Mouse (Mus musculus) inflammation-experienced regulatory T-cells, adult 6 months (primary cell): ENCODE data around the gene Dnaja1. TPM values are rescaled to one million over a fixed set of nuclear protein-coding genes. Genes with fewer than 3 reads are reported as not detected.

ENCODE experiments used
- ATAC-seq: one replicate; pipeline ENCODE4 v1.8.0; 2017
- polyA plus RNA-seq, 3 experiments: library from polyadenylated mRNA; unstranded; fragments of 100-300 nt; shearing (Covaris generic); gene quantifications; one replicate each; pipeline ENCODE4 v1.2.1; 2017

Dnaja1 gene
- polyA plus RNA-seq, 3 experiments from 2014 or later, result 482 to 526 (median 512) TPM

DNA sequence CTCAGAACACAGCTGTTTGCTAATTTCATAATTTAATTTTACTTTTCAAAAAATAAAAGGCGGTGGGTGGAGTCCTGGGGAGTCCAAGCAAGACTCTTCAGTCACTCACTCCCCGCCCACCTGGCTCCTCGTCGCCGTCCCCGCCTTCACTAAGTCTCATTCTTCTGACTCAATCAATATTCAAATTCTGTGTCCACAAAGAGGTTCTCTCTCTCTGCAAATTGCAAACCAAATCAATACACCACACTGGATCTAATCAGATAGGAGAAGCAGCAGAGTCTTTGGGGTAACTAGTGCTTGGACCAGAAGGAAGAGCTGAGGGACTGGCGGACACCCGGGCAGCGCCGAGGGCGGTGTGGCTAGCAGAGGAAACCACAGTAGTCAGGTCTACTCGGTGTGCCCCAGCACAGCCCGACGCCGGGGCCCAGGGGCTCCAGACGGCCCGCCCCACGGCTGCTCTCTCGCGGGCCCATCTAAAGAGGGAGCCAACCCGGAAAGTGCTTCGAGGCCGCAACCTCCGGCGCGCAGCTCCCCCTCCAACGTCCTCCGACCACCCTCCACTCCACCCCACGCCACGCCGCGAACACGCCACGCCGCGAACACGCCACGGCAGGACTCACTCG, 35.3 kb downstream of the Dnaja1 start:
- ATAC-seq, result peak; percentile 63

DNA sequence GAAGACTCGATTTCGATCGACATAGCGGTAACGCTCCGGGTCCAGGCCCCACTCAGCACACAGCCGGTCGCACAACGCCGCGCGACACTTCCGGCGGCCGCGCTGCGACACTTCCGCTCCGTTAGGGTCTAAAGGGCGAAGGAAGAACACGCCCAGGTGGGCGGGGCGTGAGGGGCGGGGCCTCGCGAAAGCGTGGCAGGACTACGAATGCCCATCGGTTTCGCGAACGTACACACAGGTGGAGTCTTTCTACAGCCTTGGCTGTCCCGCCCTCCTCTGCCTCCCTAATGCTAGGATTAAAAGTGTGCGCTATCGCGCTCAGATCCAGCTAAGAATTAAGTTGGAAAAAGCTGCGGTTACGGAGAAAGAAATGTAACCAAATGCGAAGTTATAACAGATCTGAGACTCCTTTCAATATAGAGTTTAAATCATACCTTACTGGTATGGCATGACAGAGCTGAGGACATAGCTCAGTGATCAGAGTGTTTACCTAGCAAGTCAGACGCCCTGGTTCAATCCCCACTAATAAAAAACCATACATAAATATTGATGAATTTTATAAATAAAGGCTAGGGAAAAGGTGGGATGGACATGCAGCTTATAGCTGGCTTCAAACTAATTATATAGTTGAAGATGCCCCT, 36.0 kb downstream of the Dnaja1 start, which contains the start of gene Smu1:
TSS of gene Smu1 (minus strand) at position 144 of the 641 bp plus-strand sequence.
- ATAC-seq, result peak; percentile 94

DNA sequence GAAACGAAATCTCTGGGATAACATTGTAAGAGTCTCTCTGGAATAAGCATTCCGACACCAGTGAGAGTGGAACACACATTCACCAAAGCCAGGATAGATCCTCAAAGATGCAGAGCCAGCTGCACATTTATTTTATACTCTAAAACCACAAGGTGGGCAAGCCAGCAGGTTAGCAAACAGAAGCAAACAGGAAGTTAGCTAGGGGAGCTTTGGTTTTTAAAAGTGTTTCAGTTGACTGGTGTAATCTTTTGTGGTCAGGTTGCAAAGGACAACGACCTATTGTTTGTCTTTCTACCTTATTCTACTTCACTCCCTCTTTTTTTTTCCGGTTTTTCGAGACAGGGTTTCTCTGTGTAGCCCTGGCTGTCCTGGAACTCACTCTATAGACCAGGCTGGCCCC, 37.9 kb downstream of the Dnaja1 start:
- no peak for ATAC-seq

DNA sequence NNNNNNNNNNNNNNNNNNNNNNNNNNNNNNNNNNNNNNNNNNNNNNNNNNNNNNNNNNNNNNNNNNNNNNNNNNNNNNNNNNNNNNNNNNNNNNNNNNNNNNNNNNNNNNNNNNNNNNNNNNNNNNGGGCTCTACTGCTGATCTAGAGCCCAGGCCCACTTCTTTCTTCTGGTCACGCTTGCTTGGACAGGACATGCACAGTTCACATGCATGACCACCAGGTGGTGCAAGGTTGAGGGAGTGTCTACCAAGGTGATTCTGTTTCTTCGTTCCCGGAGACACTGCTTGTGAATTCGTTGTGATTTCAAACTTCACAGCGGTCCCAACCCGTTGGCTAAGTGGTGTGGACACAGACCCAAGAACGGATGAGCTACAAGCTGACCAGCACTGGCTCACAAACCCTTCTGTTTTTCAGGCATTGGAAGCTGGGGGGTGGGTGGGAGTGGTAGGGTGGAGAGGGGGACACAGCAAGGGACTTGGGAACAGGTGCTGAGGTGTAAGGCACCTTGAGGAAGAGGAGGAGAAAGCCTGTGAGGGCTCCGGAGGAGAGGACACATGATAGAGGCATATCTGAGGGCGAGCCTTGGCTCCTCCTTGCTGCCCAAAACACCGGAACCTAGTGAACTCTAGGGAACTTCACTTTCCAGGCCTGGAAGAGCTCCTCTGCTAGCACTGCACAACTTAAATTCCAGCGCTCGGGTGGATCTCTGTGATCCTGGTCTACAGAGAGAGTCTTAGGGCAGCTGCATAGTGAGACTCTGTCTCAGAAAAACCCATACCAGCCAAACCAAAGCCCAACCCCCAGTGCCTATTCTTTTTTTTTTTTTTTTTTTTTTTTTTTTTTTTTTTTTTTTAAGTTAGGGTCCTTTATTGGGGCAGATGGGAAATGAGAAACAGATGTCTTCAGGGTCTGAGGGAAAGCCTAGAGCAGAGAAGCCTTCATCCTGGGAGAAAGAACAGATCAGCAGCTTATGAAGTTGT, 52.6 kb downstream of the Dnaja1 start:
- peak; percentile 66 for ATAC-seq

DNA sequence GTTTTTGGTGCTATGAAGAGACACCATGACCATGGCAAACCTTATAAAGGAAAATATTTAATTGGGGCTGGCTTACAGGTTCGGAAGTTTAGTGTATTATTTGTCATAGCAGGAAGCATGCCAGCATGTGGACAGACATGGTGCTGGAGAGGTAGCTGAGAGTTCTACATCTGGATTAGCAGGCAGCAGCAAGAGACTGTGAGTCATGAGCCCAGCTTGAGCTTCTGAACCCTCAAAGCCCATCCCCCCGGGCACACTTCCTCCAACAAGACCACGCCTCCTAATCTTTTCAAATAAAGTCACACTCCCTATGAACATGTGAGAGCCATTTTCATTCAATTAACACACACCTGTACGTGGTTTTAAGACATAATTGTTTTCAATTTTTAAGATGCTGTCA, 54.5 kb downstream of the Dnaja1 start:
- no peak for ATAC-seq

DNA sequence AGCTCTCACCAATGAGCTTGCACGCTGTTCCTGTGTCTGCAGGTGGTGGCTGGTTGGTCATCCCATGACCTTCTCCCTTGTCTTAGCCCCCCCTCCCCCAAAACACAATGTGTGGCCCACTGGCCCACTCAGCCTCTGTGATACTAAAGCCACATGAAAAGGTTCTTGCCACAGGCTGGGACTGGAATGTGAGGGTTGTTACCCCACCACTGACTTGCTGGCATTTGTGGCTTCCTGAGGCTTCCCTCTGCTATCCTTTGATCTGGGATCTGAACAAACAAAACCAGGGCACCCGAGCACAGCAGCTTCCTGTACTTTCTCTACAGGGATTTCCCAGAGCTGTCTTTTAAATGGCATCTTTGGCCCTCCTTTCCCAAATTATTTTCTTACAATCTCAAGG, 55.2 kb downstream of the Dnaja1 start:
- no peak for ATAC-seq

DNA sequence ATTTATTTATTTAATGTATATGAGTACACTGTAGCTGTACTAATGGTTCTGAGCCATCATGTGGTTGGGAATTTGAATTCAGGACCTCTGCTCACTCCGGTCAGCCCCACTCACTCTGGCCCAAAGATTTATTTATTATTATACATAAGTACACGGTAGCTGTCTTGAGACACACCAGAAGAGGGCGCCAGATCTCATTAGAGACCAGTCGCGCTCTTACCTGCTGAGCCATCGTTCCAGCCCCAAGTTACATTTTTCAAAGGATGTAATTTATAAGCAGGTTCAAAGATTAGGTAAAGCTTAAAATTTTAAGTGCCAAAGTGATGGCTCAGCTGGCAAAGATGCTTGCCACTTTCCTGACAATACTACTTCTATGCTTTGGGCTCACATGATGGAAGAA, 56.7 kb downstream of the Dnaja1 start:
- no peak for ATAC-seq

DNA sequence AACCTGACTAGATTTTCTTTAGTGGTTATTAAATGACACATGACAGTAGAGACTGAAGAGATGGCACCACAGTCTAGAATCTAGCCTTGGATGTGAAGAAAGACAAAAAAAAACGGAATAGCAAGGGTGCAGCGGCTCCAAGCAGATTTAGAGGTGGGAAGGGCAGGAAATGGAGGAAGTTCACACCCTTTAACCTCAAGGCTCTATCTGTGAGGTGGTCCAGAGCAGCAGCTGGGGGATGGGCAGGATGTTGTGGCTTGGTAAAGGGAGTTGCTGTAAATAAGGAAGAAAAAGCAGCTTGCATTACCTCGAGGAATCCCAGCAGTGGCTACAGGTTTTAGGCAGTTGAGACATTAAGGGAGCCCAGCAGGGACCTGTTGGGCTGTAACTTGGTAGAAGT, 59.2 kb downstream of the Dnaja1 start:
- peak; percentile 82 for ATAC-seq

DNA sequence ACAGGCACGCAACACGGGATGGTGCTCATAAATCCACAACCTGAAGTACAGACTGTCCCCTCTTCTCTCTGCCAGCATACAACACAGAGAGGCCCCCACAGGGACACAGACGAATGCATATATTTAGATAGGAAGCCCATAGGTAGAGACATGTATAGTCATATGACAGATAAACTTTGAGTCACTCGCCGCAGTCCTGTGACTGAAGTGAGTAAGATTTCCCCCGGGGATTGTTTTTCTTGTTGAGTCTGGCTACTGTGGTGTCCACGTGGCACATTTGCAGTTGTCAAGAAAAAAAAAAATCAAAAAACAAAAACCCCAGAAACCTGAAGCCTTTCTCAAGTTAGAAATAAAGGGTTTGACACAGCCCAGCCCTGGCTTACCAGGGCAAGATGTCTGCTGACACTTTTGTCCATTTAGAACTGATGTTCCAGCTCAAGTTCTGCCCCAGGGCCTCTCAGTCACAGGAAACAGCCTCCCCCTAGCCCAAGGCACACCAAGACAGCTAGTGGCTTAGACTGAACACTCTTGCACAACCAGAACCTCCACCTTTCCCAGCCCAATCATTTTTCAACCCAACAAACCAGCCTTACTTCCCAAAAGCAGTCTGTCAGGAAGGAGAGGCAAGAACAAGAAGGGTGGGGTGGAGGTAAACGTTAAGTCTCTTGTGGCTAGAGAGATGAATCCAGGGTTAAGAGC, 60.0 kb downstream of the Dnaja1 start:
- peak; percentile 76 for ATAC-seq

DNA sequence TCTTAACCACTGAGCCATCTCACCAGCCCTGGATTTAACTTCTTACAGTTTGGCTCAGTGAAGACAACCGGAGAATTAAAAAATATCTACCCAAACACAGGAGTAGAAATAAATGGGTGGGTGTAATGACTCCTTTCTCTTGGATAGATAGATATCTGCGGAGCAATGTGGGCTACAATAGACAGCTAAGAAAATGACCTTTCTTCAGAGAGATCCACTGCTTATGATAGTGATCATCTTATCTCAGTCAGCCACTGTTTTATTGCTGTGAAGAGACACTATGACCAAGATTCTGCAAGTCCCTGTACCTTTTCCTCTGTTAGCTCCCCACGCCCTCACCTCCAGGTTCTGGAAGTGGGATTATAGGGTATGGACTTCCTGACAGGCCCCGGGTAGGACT, 61.1 kb downstream of the Dnaja1 start:
- no peak for ATAC-seq

DNA sequence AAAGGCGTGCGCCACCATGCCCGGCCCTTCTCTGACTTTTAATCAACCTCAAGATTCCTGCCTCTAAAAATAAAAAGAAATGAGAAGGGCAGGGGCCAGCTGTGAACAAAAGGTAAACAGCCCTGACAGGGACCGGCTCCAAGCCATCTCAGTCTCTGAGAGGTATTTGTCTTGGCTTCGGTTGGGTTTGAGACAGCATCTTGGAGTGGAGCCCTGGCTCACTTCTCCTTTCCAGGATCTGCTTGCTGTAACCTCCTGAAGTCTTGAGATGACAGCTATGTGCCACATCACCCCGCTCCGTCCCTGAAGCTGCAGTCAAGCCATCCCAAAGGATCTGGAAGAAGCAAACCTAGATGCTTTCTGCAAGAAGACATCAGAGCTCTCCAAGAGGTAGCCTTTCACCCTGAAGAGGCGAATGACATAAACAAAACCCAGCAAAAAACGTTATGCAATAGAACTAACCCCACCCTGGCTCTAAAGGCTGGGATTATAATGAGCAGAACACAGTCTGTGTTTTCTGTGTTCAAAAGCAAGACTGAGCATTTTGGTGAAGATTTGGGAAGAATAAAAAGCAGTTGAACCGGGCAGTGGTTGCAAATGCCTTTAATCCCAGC, 62.7 kb downstream of the Dnaja1 start:
- ATAC-seq, result no peak

DNA sequence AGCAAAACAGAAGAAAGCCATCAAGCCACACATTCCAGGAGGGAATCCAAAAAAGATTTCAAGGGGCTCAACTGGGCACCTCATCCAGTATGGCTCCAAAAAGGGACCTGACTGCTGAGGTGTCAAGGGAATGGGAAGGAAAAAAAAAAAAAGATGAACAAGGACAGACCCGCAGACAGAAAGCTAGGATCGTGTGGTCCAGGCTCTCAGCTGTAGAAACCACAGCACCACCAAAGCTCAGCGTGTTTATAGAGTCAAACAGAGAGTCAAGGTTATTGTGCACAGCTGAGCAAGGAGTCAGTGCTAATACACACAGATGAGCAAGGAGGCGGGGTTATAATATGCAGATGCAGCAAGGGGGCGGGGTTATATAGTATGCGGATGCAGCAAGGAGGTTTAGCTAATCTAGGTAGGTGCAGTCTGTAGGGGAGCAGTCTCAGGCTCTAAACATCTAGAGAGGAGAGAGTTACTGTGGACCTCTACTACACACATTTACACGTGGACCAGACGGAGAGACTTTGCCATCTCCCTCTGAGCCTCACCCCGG, 63.7 kb downstream of the Dnaja1 start:
- no peak for ATAC-seq

DNA sequence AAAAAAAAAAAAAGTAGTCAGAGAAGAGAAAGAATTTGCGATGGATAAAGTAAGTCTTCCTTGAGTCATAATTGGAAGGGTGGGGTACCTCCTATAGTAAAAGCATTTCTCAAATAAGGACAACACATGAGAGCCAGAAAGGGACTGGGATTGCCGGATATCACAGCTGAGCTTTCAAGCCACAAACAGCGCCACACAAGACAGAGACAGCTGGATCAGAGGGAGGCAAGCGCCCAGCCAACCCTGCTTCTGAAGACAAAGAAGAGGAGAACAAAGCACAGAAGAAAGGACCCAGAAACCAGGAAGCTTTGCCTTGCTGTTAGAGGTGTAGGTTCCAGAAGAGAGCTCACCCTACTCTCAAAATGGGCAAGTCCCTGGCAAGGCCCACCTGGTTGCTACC, 64.6 kb downstream of the Dnaja1 start:
- no peak for ATAC-seq

Other genes with a start within 250 kb of the Dnaja1 start
- under 1 TPM in 1 of 3 experiments, not detected in 2; 0.10 TPM for gene Tmem215, start 250.0 kb upstream of the Dnaja1 start, polyA plus RNA-seq
- gene Aptx, start 19.0 kb upstream of the Dnaja1 start, polyA plus RNA-seq, result 10 to 100 TPM; 28.8 to 46.4 (median 43.7) TPM
- 100 to 1,000 TPM; 131 to 146 (median 133) TPM for gene Smu1, start 35.8 kb downstream of the Dnaja1 start, polyA plus RNA-seq
- gene B4galt1, start 131.9 kb downstream of the Dnaja1 start, polyA plus RNA-seq, result 10 to 100 TPM; 47.2 to 79.0 (median 56.0) TPM
- not detected for gene Spink4, start 197.9 kb downstream of the Dnaja1 start, polyA plus RNA-seq
- 10 to 100 TPM; 10.0 to 16.1 (median 14.4) TPM for gene Bag1, start 226.1 kb downstream of the Dnaja1 start, polyA plus RNA-seq
- 100 to 1,000 TPM; 103 to 141 (median 119) TPM for gene Chmp5, start 226.3 kb downstream of the Dnaja1 start, polyA plus RNA-seq
- gene Nfx1, start 248.8 kb downstream of the Dnaja1 start, polyA plus RNA-seq, result 100 to 1,000 TPM in 2 of 3 experiments, 10 to 100 TPM in 1; 76.3 to 164 (median 120) TPM